Mouse (Mus musculus) gastrocnemius, adult 2 months (tissue): Measurements from ENCODE around the gene Abraxas2. TPM values are rescaled to one million over a fixed set of nuclear protein-coding genes. Genes with fewer than 3 reads are reported as not detected.

Experiments used
- DNase-seq: peaks from one replicate; pipeline ENCODE4 v3.0.0; 2022
- H3K27ac ChIP-seq: fragments of 200-600 bp; 2 replicates; pipeline ENCODE4 v1.8.1; 2022; ENCODE audit warnings: mild to moderate bottlenecking
- H3K4me3 ChIP-seq: fragments of 200-600 bp; 2 replicates; pipeline ENCODE4 v1.8.1; 2022; ENCODE audit warnings: mild to moderate bottlenecking, moderate library complexity
- CTCF ChIP-seq: fragments of 200-600 bp; IDR thresholded peaks from 2 replicates; pipeline ENCODE4 v1.8.1; 2022; ENCODE audit warnings: antibody characterized with exemption, mild to moderate bottlenecking, moderate library complexity
- intact Hi-C: fragments of 180-260 bp; cut with DNase I; formaldehyde crosslinking; loops from one replicate; pipeline ENCODE4 v1.15.1; 2025
- total RNA-seq, 2 experiments: library from RNA; stranded (reverse); gene quantifications; 2 replicates each; pipeline ENCODE4 v1.2.3; 2021

The Abraxas2 gene
- total RNA-seq, 2 experiments from 2014 or later: 24.0 to 24.1 TPM

DNA sequence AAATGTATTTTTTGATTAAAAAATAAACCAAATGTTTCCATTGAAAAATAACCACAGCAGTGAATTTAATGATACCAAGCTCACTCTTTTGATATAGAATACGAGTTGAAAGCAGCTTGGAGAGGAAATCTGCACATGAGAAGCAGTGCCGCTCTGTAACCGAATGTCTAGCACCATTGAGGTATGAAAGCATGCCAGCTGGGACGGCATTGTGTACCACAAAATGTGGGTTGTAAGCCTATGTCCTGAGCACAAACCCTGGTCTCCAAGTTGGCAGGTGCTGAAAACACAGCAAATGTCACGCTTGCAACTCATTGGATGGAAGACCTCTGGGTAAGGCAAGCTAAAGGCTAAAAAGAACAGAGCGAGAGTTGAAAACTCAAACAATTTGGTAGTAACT, 42.0 kb upstream of the Abraxas2 start:
- TF ChIP-seq CTCF: no peak
- DNase-seq: no peak
- intact Hi-C loops: loop anchor here (5.0 to 10.0 kb wide), 2 partner anchors 75 to 242 kb away; partner anchors contain the start of gene Oat
- no peak overlapping the region for H3K27ac ChIP-seq
- H3K4me3 ChIP-seq: no peak overlapping the region

DNA sequence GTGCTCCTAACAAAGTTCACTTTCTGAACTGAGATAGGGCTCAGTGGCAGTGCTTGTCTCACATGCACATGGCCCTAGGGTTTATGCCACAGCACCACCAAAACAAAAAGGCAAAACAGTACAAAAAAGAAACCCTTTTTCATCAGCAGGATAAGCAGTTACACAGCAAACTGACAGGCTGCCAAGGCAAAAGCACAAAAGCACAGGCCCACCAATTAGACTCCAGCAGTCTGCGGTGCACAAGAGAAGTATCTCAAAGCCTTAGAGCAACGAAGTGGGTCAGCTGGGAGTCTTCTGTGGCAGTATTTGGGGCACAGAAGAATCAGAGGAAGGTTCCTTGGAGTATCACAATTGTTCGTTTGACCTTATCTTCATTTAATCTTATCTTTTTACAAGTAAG, 38.3 kb upstream of the Abraxas2 start:
- DNase-seq: no peak
- intact Hi-C loops: no loop called here
- no peak overlapping the region for H3K4me3 ChIP-seq
- TF ChIP-seq CTCF: no peak
- no peak overlapping the region for H3K27ac ChIP-seq

DNA sequence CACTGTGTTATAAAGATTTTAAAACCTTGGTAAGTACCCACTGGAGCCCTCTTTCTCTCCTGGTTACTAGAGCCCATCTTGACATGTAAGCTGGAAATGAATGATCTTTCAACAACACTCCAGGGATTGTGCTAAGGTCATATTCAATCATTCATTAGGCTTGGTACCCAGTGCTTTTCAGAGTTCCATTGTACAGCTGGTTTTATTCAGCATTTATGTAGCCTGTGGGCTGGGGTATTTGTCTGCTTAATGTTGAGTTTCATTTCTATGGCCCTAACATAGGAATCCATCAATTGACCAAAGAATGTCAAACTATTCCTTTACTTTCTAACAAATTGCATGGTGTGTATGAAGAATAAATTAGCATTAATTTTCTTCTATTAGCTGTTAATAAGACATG, 35.2 kb upstream of the Abraxas2 start:
- no peak for DNase-seq
- intact Hi-C loops: no loop called here
- no peak overlapping the region for H3K4me3 ChIP-seq
- H3K27ac ChIP-seq: no peak overlapping the region
- TF ChIP-seq CTCF: no peak

DNA sequence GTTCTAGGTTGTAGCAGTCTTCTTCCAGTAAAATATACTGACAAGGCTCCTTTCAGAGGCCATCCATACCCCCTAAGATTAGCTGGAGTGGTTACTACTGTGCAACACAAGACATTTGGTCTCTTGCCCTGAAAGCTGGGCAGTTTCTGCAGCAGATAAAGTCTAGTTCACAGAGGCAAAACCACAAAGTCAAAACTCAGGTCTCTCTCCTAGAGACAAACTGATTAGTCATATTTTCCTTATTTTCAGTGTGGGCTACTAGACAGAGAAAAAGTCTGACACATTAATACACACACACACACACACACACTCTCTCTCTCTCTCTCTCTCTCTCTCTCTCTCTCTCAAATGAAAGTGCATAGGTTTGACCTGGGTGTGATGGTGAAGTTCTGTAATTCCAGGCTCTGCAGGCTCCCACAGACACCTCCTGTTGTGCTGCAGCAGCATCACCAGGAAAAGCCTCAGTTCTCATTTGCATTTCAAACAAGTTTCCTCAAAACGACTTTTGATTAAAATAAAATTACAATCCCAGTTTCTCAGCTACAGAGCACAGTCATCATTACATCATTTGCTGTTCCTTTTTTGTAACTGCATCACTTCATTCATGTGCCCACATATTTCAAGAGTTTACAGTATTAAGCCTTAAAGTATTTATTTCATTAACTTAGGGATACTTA, 34.5 kb upstream of the Abraxas2 start:
- intact Hi-C loops: no loop called here
- Histone ChIP-seq H3K27ac (no peak overlapping the region), H3K4me3 (no peak overlapping the region)
- no peak for TF ChIP-seq CTCF
- no peak for DNase-seq

DNA sequence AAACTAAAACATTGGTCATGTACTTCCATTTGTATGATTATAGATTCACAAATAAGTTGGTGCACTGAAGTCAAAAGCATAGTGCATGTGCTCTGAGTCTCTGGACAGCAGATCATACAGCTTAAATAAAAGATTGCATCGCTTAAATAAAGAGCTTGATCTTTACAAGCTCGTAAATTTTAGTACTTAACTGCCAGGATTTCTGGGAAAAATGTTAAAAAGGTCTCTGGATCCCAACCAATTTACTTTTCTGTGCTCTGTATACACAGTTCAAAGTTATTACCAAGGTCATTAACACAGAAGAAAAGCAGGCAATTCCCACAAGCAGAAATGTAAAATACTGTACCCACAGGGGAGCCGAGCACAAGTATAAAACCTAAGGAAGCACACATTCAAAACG, 28.1 kb upstream of the Abraxas2 start:
- intact Hi-C loops: no loop called here
- H3K4me3 ChIP-seq: no peak overlapping the region
- H3K27ac ChIP-seq: no peak overlapping the region
- no peak for TF ChIP-seq CTCF
- DNase-seq: no peak

DNA sequence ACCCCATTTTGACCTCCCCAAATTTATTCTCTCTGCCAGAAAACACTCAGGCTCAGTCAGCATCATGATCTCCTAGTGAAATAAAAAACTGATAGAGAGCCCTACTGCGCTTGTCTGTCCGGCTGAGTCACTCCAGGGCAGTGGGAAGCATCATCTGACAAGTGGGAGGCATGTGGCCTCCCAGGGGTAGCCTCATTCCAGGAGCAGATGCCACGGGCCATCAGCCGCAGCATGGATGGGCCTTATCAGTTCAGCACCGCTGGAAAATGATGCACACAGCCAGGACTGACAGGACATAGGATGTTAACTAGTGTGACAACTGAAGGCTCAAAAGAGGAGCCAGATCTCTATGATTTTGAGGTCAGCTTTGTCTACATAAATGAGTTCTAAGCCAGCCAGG, 17.7 kb upstream of the Abraxas2 start:
- intact Hi-C loops: no loop called here
- Histone ChIP-seq H3K4me3 (no peak overlapping the region), H3K27ac (no peak overlapping the region)
- DNase-seq: no peak
- TF ChIP-seq CTCF: no peak

DNA sequence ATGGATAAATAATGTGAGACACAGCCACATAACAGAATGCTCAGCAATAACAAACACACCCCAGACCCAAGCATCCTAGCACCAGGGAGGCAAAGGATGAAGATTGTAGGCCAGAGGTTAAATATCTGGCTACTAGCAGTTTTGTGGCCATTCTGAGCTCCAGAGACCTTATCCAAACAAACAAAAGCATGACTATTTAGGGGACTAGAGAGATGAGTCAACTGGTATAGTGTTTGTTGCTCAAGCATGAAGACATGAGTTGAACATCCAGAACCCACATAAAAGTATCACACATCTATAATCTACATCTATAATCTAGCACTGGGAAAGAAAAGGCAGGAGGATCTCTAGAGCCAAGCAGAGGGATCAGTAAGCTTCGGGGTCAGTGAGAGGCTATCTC, 16.6 kb upstream of the Abraxas2 start:
- intact Hi-C loops: no loop called here
- no peak for DNase-seq
- no peak overlapping the region for H3K27ac ChIP-seq
- no peak overlapping the region for H3K4me3 ChIP-seq
- TF ChIP-seq CTCF: no peak

DNA sequence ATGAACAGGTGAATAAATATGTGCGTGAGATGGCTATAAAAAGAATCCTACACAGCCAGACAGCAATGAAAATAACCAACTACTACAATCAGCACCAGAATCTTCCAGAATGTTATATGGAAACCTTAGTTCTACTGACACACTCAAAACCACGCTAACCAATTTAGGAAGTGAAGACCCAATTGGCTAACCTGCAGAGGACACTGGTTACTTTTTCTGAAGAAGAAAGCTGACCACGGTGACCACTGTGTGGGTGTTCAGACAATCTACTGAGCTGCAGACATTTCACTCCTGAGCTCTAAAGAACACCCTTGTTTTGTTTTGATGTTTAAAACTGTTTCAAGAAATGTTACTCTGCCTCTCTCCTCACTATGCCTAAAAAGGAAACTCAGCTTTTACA, 15.9 kb upstream of the Abraxas2 start:
- DNase-seq: no peak
- no peak overlapping the region for H3K27ac ChIP-seq
- TF ChIP-seq CTCF: no peak
- intact Hi-C loops: no loop called here
- H3K4me3 ChIP-seq: no peak overlapping the region

DNA sequence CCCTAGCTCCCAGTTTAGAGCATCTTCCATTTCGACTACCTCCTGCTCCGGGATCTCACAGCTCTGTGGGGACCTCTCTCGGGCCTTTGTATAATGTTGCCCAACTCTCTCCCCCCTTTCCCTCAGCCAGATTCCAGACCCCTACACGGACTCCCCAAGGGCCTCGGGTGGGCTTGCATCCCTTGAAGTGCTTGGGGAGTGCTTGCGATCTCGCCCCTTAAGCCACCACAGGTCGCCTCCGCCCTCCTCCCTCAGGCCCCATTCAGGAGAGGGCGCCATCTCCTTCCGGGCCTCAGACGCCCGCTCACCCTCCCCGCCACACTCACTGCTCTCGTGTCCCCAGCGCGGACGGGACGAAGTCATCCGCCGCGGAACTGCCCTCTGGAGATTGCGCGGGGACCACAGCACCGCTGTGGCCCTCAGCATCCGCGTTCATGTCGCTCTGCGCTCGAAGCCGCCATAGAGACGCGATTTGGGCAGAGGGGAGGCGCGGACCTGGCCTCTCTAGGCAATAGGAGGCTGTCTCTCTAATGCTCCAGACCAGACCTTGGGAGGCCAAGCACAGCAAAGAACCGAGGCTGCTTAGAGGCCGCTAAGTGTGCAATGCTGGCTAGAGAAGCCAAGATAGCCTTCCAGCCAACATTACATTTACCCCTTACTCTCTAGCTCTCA, 6.7 kb upstream of the Abraxas2 start, which contains the start of gene Eef1akmt2:
Gene Eef1akmt2, minus strand, starts transcription at position 501 of the 672 bp plus-strand sequence.
- Histone ChIP-seq H3K4me3 (peak within 1 kb of the TSS; percentile 89), H3K27ac (peak within 1 kb of the TSS; percentile 95)
- TF ChIP-seq CTCF: peak; percentile 60
- peak; percentile 84 for DNase-seq
- intact Hi-C loops: loop anchor here (2.0 to 5.0 kb wide), 3 partner anchors 40 to 196 kb away; partner anchors contain the start of gene Fam53b

DNA sequence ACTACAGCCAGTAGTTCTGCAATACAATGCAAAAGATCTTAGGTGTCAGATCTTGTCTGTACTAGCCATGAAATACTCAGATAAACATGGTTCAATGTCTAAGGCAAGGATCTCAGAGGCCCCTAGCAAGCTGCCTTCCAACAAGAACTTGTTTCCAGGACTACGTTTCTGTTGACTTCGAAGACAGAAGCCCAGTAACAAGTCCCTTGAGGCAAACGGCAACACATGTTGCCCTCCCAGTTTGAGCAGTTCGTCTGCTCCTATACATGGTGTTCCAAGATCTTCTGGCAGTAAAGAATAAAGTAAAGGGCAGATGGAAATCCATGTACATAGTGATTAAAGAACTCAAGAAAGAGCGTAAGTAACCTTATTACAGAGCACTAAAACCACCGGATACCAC, 5.7 kb upstream of the Abraxas2 start:
- intact Hi-C loops: loop anchor here (2.0 to 5.0 kb wide), 3 partner anchors 41 to 197 kb away; partner anchors contain the start of gene Fam53b
- no peak overlapping the region for H3K4me3 ChIP-seq
- TF ChIP-seq CTCF: no peak
- DNase-seq: no peak
- no peak overlapping the region for H3K27ac ChIP-seq

DNA sequence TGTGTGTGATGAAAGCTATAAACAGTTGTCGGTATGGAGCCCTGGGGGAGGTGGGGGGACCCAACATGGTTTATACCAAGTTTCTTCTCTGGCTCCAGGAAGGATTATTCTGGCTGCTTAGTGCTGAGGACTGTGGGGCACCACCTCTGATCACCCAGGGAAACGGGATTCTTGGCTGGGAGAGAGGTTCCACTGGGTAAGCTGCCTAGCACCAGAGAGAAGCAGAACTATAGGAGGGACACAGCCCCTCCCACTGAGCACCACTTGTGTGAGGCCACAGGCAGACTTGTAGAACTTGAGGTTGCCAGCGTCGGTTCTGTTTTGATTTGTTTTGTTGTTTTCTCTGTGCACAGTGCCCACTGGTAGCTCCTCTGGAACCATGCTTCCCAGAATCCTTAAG, 5.1 kb upstream of the Abraxas2 start:
- TF ChIP-seq CTCF: no peak
- Histone ChIP-seq H3K27ac (no peak overlapping the region), H3K4me3 (no peak overlapping the region)
- intact Hi-C loops: loop anchor here (2.0 to 5.0 kb wide), 3 partner anchors 42 to 197 kb away; partner anchors contain the start of gene Fam53b
- DNase-seq: no peak

DNA sequence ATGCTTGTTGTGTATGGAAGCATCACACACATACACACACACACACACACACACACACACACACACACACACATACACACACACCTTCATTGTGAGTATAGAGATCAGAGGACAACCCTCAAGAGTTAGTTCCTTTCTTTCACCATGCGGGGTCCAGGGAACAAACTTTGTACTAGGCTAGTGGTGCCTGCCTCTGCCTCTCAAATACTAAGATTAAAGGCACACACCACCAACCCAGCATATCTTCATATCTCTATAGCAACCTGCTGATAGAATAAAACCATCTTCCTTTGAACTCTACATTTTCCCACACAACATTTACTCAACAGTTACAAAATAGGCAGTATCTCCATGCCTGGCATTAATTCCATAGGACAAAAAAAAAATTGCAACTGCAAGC, 2.9 kb upstream of the Abraxas2 start:
- no peak overlapping the region for H3K4me3 ChIP-seq
- DNase-seq: no peak
- intact Hi-C loops: no loop called here
- H3K27ac ChIP-seq: no peak overlapping the region
- no peak for TF ChIP-seq CTCF

DNA sequence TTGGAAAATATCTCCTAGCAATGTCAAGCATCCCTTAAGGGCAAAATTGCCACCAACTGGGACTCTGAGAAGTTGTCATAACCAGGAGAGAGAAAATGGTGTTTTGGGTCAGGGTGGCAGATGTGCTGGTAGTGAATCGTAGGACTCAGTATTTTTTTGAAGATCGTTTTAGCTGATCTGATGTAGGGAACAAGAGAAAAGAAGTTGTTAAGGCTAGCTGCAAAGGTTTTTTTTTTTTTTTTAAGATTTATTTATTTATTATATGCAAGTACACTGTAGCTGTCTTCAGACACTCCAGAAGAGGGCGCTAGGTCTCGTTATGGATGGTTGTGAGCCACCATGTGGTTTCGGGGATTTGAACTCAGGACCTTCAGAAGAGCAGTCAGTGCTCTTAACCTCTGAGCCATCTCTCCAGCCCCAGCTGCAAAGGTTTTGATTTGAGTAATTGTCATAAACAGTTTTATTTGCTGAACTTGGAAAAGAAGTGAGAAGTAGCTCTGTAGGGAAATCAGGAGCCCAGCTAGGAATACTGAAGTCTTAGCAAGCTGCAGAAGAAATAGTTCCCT, 899 bp upstream of the Abraxas2 start:
- Histone ChIP-seq H3K4me3 (no peak overlapping the region), H3K27ac (no peak overlapping the region)
- intact Hi-C loops: no loop called here
- TF ChIP-seq CTCF: peak; percentile 27; the same call in 1 of the 2 replicates
- no peak for DNase-seq
